Mouse (Mus musculus) olfactory bulb, adult 2 months (tissue): ENCODE results near the gene Zfp629.

Experiments used
- CTCF ChIP-seq: fragments of 200-500 bp; IDR thresholded peaks from 2 replicates; pipeline ENCODE4 v1.5.1; 2012; ENCODE audit warnings: low read depth, mild to moderate bottlenecking, low read length, moderate library complexity; ENCODE audit not compliant: insufficient read depth
- POLR2A ChIP-seq: fragments of 200-500 bp; IDR thresholded peaks from 2 replicates; pipeline ENCODE4 v1.6.1; 2012; ENCODE audit warnings: mild to moderate bottlenecking, low read depth, low read length, moderate library complexity; ENCODE audit not compliant: insufficient read depth

DNA sequence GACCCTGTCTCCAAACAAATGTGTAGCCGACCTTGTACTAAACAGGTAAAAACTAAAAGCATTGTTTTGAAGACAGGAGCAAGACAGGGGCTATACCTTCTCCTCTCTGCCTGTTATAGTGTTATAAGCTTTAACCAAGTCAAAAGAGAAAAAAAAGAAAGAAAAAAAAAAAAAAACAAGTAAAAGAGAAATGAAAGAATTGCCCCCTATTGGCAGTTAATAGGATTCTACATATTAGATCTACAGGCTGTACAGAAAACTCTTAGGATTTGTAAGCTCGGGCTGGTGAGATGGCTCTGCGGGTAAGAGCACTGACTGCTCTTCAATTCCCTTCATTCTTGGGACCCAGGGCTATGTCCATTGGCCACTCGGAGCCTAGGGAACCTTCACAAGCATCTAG, 26.7 kb upstream of the Zfp629 start:
- TF ChIP-seq CTCF = no peak
- TF ChIP-seq POLR2A = no peak
